Mouse (Mus musculus) heart, embryonic 13.5 days (tissue): Measurements from ENCODE around the gene Agap3. TPM values are rescaled to one million over a fixed set of nuclear protein-coding genes. Genes with fewer than 3 reads are reported as not detected.
A peak's percentile ranks its signal among the peaks of the same experiment; 100 is the strongest.

Experiments used
- ATAC-seq: fragments of 200-750 bp; cut with Nextera tagmentation; 2 replicates; pipeline ENCODE4 v1.8.0; 2017; ENCODE audit warnings: moderate TSS enrichment; ENCODE audit not compliant: insufficient number of reproducible peaks, low FRiP score, low TSS enrichment; ENCODE audit errors: extremely low read depth
- H3K27ac ChIP-seq: fragments of 300-500 bp; sonication (generic); replicated peaks from 2 replicates; pipeline ENCODE4 v1.5.1; 2015; ENCODE audit warnings: moderate library complexity, mild to moderate bottlenecking, inconsistent platforms
- H3K27me3 ChIP-seq: fragments of 300-500 bp; sonication (generic); replicated peaks from 2 replicates; pipeline ENCODE4 v1.6.1; 2015; ENCODE audit warnings: mild to moderate bottlenecking, inconsistent platforms
- H3K36me3 ChIP-seq: fragments of 300-500 bp; sonication (generic); 2 replicates; pipeline ENCODE4 v1.6.1; 2015; ENCODE audit warnings: mild to moderate bottlenecking, inconsistent platforms
- H3K4me1 ChIP-seq: fragments of 300-500 bp; sonication (generic); 2 replicates; pipeline ENCODE4 v1.6.1; 2015; ENCODE audit warnings: inconsistent platforms
- H3K4me2 ChIP-seq: fragments of 300-500 bp; sonication (generic); 2 replicates; pipeline ENCODE4 v1.6.1; 2015; ENCODE audit warnings: inconsistent platforms, mild to moderate bottlenecking, moderate library complexity
- H3K4me3 ChIP-seq: fragments of 300-500 bp; sonication (generic); 2 replicates; pipeline ENCODE4 v1.5.1; 2015; ENCODE audit warnings: moderate library complexity, mild to moderate bottlenecking, inconsistent platforms
- H3K9ac ChIP-seq: fragments of 300-500 bp; sonication (generic); 2 replicates; pipeline ENCODE4 v1.6.1; 2015; ENCODE audit warnings: inconsistent platforms, mild to moderate bottlenecking, moderate library complexity
- H3K9me3 ChIP-seq: fragments of 300-500 bp; sonication (generic); 2 replicates; pipeline ENCODE4 v1.6.1; 2016; ENCODE audit warnings: inconsistent platforms
- WGBS: fragments of 180-500 bp; shearing (Covaris S2); methylation state at CpG from one replicate; pipeline ENCODE4 v1.1.7; 2015; ENCODE audit warnings: mixed read lengths; 5-methylcytosine and 5-hydroxymethylcytosine counted together
- polyA plus RNA-seq: library from polyadenylated mRNA; unstranded; fragments of >200 nt; fragmentation: Nextera tagmentation; extraction: Ambion mirVana; gene quantifications from 2 replicates; pipeline ENCODE4 v1.2.1, GENCODE M21; 2015

Gene Agap3
- polyA plus RNA-seq, 1 experiment from 2014 or later, result 14.4 TPM

GRCm38 (mm10) chr5:24526190-24526888 is 74.4 kb downstream of the Agap3 start:
- WGBS, result 0% methylated on average over 54 of the region's 109 CpGs
- Histone ChIP-seq H3K9ac (peak overlapping the region; percentile 72), H3K4me2 (peak overlapping the region; percentile 78)

GRCm38 (mm10) chr5:24526889-24527230 is 74.9 kb downstream of the Agap3 start, which contains the start of gene Gbx1:
Gbx1 (minus strand) TSS chr5:24527202.
- Histone ChIP-seq H3K27ac (no peak within 1 kb of the TSS), H3K4me1 (peaks cover 15% of the 10 kb centered on the region), H3K4me2 (peak within 1 kb of the TSS; percentile 78), H3K27me3 (peaks cover 99% of the 10 kb centered on the region), H3K9me3 (no peaks in the 10 kb centered on the region), H3K36me3 (no peaks in the 10 kb centered on the region), H3K4me3 (peak within 1 kb of the TSS; percentile 52), H3K9ac (peak within 1 kb of the TSS; percentile 72)
- under 1% methylated on average over 48 of the region's 49 CpGs for WGBS
- no peak for ATAC-seq

More at GRCm38 (mm10) chr5:24526190-24526888, 74.4 kb downstream of the Agap3 start:
- peaks cover 15% of the 10 kb centered on the region for H3K4me1 ChIP-seq
- H3K27me3 ChIP-seq, result peaks cover 99% of the 10 kb centered on the region
- no peaks in the 10 kb centered on the region for H3K9me3 ChIP-seq
- no peaks in the 10 kb centered on the region for H3K36me3 ChIP-seq
- peak overlapping the region; percentile 52 for H3K4me3 ChIP-seq
- H3K27ac ChIP-seq, result no peak overlapping the region
- ATAC-seq, result no peak

- WGBS, result 14% methylated on average over 6 of the region's 6 CpGs
- no peak overlapping the region for H3K9ac ChIP-seq
- no peak for ATAC-seq
- H3K36me3 ChIP-seq, result no peaks in the 10 kb centered on the region
- H3K4me3 ChIP-seq, result no peak overlapping the region
- H3K9me3 ChIP-seq, result no peaks in the 10 kb centered on the region
- H3K4me2 ChIP-seq, result no peak overlapping the region
- H3K4me1 ChIP-seq, result peaks cover 15% of the 10 kb centered on the region
- peaks cover 99% of the 10 kb centered on the region for H3K27me3 ChIP-seq
- no peak overlapping the region for H3K27ac ChIP-seq
These were observed 75.8 kb downstream of the Agap3 start for GRCm38 (mm10) chr5:24527780-24528179.

GRCm38 (mm10) chr5:24530042-24530689 is 78.2 kb downstream of the Agap3 start:
- no peak overlapping the region for H3K4me3 ChIP-seq
- H3K27me3 ChIP-seq, result peaks cover 88% of the 10 kb centered on the region
- H3K4me2 ChIP-seq, result no peak overlapping the region
- WGBS, result 15% methylated on average over 24 of the region's 24 CpGs
- H3K27ac ChIP-seq, result no peak overlapping the region
- no peak overlapping the region for H3K9ac ChIP-seq
- H3K4me1 ChIP-seq, result peaks cover 15% of the 10 kb centered on the region
- ATAC-seq, result peak; percentile 45; the same call in 1 of the 2 replicates
- H3K9me3 ChIP-seq, result no peaks in the 10 kb centered on the region
- H3K36me3 ChIP-seq, result no peaks in the 10 kb centered on the region

- Histone ChIP-seq H3K4me1 (no peaks in the 10 kb centered on the region), H3K9ac (no peak overlapping the region), H3K36me3 (no peaks in the 10 kb centered on the region), H3K27ac (no peak overlapping the region), H3K4me3 (no peak overlapping the region), H3K4me2 (no peak overlapping the region), H3K9me3 (no peaks in the 10 kb centered on the region), H3K27me3 (peaks cover 80% of the 10 kb centered on the region)
- no peak for ATAC-seq
- WGBS, result 47% methylated on average over 11 of the region's 11 CpGs
These were observed 81.4 kb downstream of the Agap3 start for GRCm38 (mm10) chr5:24533391-24533790.

- WGBS, result 44% methylated on average over 5 of the region's 5 CpGs
- peaks cover 72% of the 10 kb centered on the region for H3K27me3 ChIP-seq
These were observed 82.3 kb downstream of the Agap3 start for GRCm38 (mm10) chr5:24534292-24534691.

GRCm38 (mm10) chr5:24535731-24536130 is 83.8 kb downstream of the Agap3 start:
- H3K36me3 ChIP-seq, result no peaks in the 10 kb centered on the region
- peaks cover 65% of the 10 kb centered on the region for H3K27me3 ChIP-seq
- no peaks in the 10 kb centered on the region for H3K9me3 ChIP-seq
- no peak overlapping the region for H3K27ac ChIP-seq
- H3K9ac ChIP-seq, result no peak overlapping the region
- no peak overlapping the region for H3K4me3 ChIP-seq
- no peak overlapping the region for H3K4me2 ChIP-seq
- ATAC-seq, result no peak
- peaks cover 16% of the 10 kb centered on the region for H3K4me1 ChIP-seq
- WGBS, result 72% methylated on average over 3 of the region's 3 CpGs

More at GRCm38 (mm10) chr5:24534292-24534691, 82.3 kb downstream of the Agap3 start:
- ATAC-seq, result no peak
- H3K4me1 ChIP-seq, result peaks cover 2% of the 10 kb centered on the region; the same call in 1 of the 2 replicates
- no peak overlapping the region for H3K4me2 ChIP-seq
- no peak overlapping the region for H3K9ac ChIP-seq
- H3K27ac ChIP-seq, result no peak overlapping the region
- no peaks in the 10 kb centered on the region for H3K9me3 ChIP-seq
- H3K36me3 ChIP-seq, result no peaks in the 10 kb centered on the region
- no peak overlapping the region for H3K4me3 ChIP-seq

GRCm38 (mm10) chr5:24536511-24536910 is 84.5 kb downstream of the Agap3 start:
- H3K9ac ChIP-seq, result no peak overlapping the region
- H3K36me3 ChIP-seq, result no peaks in the 10 kb centered on the region
- H3K9me3 ChIP-seq, result no peaks in the 10 kb centered on the region
- peaks cover 24% of the 10 kb centered on the region for H3K4me1 ChIP-seq
- WGBS, result 73% methylated on average over 5 of the region's 5 CpGs
- peaks cover 57% of the 10 kb centered on the region for H3K27me3 ChIP-seq
- no peak overlapping the region for H3K27ac ChIP-seq
- H3K4me3 ChIP-seq, result no peak overlapping the region
- H3K4me2 ChIP-seq, result no peak overlapping the region
- no peak for ATAC-seq

- Histone ChIP-seq H3K4me2 (no peak overlapping the region), H3K9me3 (no peaks in the 10 kb centered on the region), H3K27me3 (peaks cover 46% of the 10 kb centered on the region), H3K9ac (no peak overlapping the region), H3K27ac (no peak overlapping the region), H3K4me1 (peaks cover 27% of the 10 kb centered on the region), H3K4me3 (no peak overlapping the region), H3K36me3 (no peaks in the 10 kb centered on the region)
- 58% methylated on average over 16 of the region's 16 CpGs for WGBS
- no peak for ATAC-seq
These were observed 85.6 kb downstream of the Agap3 start for GRCm38 (mm10) chr5:24537618-24538017.

- no peaks in the 10 kb centered on the region for H3K36me3 ChIP-seq
- H3K4me1 ChIP-seq, result peaks cover 27% of the 10 kb centered on the region
- peak overlapping the region; percentile 73; the same call in 1 of the 2 replicates for H3K9ac ChIP-seq
- H3K4me3 ChIP-seq, result peak overlapping the region; percentile 43
- H3K27ac ChIP-seq, result peak overlapping the region; percentile 80
- 78% methylated on average over 22 of the region's 22 CpGs for WGBS
- no peak for ATAC-seq
- peak overlapping the region; percentile 74 for H3K4me2 ChIP-seq
- H3K27me3 ChIP-seq, result peaks cover 31% of the 10 kb centered on the region
- H3K9me3 ChIP-seq, result no peaks in the 10 kb centered on the region
These were observed 87.8 kb downstream of the Agap3 start for GRCm38 (mm10) chr5:24539571-24540296.

- WGBS, result 10% methylated on average over 14 of the region's 14 CpGs
- Histone ChIP-seq H3K4me1 (peaks cover 27% of the 10 kb centered on the region), H3K27me3 (peaks cover 29% of the 10 kb centered on the region), H3K4me2 (peak within 1 kb of the TSS; percentile 74), H3K9ac (peak within 1 kb of the TSS; percentile 73), H3K9me3 (no peaks in the 10 kb centered on the region), H3K36me3 (no peaks in the 10 kb centered on the region), H3K4me3 (peak within 1 kb of the TSS; percentile 43), H3K27ac (peak within 1 kb of the TSS; percentile 80)
- 0 out of 2 replicates have a peak, but pooled peaks have one; percentile 32 for ATAC-seq
These were observed 88.6 kb downstream of the Agap3 start, which contains the start of gene Asb10 for GRCm38 (mm10) chr5:24540387-24541143. Asb10 (minus strand) TSS chr5:24540978.
